Mouse (Mus musculus) layer of hippocampus, adult 11-12 months (tissue): ENCODE measurements around the gene Fars2.
A peak's percentile ranks its signal among the peaks of the same experiment; 100 is the strongest.

Experiments used
- DNase-seq: peaks from one replicate; pipeline ENCODE4 v3.0.0; 2022; ENCODE audit warnings: low spot score

Gene Fars2

GRCm38 (mm10) chr13:36576781-36577180 lies 459.6 kb downstream of the Fars2 start:
- no peak for DNase-seq

GRCm38 (mm10) chr13:36577916-36578568 lies 460.8 kb downstream of the Fars2 start:
- no peak for DNase-seq

GRCm38 (mm10) chr13:36578569-36579333 lies 461.5 kb downstream of the Fars2 start:
- DNase-seq = peak; percentile 85

- no peak for DNase-seq
Observed at GRCm38 (mm10) chr13:36582406-36583070, 465.3 kb downstream of the Fars2 start.

- DNase-seq = no peak
Observed at GRCm38 (mm10) chr13:36583481-36584151, 466.4 kb downstream of the Fars2 start.

GRCm38 (mm10) chr13:36584197-36584596 lies 467.0 kb downstream of the Fars2 start:
- DNase-seq = no peak

GRCm38 (mm10) chr13:36589092-36589491 lies 471.9 kb downstream of the Fars2 start:
- DNase-seq = no peak

- DNase-seq = no peak
Observed at GRCm38 (mm10) chr13:36592291-36592690, 475.1 kb downstream of the Fars2 start.

GRCm38 (mm10) chr13:36606717-36607116 lies 489.5 kb downstream of the Fars2 start:
- DNase-seq = no peak

GRCm38 (mm10) chr13:36607871-36608270 lies 490.7 kb downstream of the Fars2 start:
- no peak for DNase-seq

- no peak for DNase-seq
Observed at GRCm38 (mm10) chr13:36610426-36610825, 493.2 kb downstream of the Fars2 start.

- peak; percentile 14 for DNase-seq
Observed at GRCm38 (mm10) chr13:36612785-36613750, 495.9 kb downstream of the Fars2 start.

- no peak for DNase-seq
Observed at GRCm38 (mm10) chr13:36620498-36621332, 503.5 kb downstream of the Fars2 start.

GRCm38 (mm10) chr13:36621333-36621659 lies 504.1 kb downstream of the Fars2 start:
- DNase-seq = no peak

- DNase-seq = no peak
Observed at GRCm38 (mm10) chr13:36623556-36623955, 506.3 kb downstream of the Fars2 start.

- no peak for DNase-seq
Observed at GRCm38 (mm10) chr13:36629154-36629553, 511.9 kb downstream of the Fars2 start.

- no peak for DNase-seq
Observed at GRCm38 (mm10) chr13:36648257-36648656, 531.0 kb downstream of the Fars2 start.

- DNase-seq = no peak
Observed at GRCm38 (mm10) chr13:36654251-36654650, 537.0 kb downstream of the Fars2 start.

GRCm38 (mm10) chr13:36679345-36679744 lies 562.1 kb downstream of the Fars2 start:
- DNase-seq = no peak

GRCm38 (mm10) chr13:36680690-36681355 lies 563.6 kb downstream of the Fars2 start:
- no peak for DNase-seq
